Mouse (Mus musculus) gastrocnemius, postnatal 10 days (tissue): ENCODE results near the gene Grrp1. TPM values are rescaled to one million over a fixed set of nuclear protein-coding genes. Genes with fewer than 3 reads are reported as not detected.

Experiments
- DNase-seq: peaks from one replicate; pipeline ENCODE4 v3.0.0; 2021; ENCODE audit warnings: mixed read lengths
- total RNA-seq, 2 experiments: library from RNA; stranded (reverse); gene quantifications; 2 replicates each; pipeline ENCODE4 v1.2.3; 2021

The Grrp1 gene
- total RNA-seq, 2 experiments from 2014 or later, result 5.1 to 6.0 TPM

DNA sequence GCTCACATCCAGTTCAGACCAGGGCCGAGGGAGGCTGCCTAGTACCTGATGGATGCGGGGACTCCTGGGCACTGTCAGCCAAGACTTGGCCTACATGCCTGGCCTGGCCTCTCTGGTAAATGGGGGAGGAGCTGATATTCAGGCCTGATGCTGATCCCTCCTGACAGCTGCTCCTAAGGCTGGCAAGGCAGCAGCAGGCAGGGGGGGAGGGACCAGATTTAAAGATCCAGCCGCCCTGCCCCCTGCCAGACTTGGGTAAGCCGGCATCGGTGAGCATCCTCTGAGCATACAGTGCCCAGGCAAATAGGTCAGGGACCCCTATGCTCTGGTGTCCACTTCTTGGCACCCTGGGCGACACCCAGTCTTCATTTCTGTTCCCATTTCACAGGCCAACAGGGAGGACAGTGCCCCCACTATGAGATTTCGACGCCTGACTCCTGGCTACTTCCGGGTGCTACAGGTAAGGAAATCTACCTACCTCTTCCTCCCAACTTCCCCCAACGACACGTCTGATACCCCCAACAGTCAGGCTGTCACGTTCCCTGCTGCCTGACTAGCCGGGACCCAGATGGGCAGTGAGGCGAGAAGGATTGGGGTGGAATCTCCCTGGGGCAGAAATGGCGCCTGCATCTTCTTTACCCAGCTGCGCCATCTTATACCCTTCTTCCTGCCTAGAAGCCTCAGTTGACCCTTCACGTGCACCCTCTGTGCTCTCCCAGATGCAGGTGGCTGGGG, 10.2 kb downstream of the Grrp1 start, which contains the start of gene E130218I03Rik:
E130218I03Rik (plus strand) TSS at position 147 of the 735 bp plus-strand sequence.
- DNase-seq, result no peak

DNA sequence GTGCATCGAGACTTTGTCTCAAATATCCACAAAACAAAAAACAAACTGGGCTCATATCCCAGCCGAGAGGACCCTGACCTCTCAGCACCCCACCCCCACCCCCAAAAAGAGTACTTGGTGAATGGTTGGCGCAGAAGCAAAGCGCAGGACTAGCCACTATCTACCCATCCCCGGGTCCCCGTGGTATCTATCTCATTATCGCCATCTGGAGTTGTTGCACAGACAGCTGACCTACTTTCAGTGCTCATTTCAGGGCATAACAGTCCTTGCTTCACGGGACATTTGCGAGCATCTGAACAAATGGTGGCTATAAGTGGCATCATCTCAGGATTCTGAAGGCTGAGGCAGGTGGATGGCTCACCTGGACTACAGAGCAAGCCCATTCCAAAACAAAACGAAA, 15.2 kb downstream of the Grrp1 start:
- DNase-seq, result no peak

DNA sequence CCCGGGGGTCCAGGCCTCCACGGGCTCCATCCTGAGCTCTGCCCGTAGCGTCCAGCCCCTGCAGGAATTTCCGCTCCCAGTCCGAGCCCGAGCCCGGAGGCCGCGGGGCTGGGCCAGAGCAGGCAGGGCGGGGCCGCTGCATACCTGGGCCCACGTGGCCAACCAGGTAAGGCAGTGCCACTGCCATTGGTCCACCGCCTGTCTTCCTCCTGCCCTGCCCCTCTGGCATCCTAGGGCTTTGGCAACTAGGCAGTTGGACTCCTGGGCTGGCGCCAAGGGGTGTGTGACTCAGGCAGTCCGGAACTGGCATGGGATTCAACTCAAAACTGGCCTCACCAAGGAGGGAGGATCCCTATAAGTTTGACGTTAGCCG, 15.6 kb downstream of the Grrp1 start, which contains the start of gene Cnksr1:
Cnksr1 (minus strand) TSS at position 121 of the 373 bp plus-strand sequence.
- DNase-seq, result peak; percentile 77

DNA sequence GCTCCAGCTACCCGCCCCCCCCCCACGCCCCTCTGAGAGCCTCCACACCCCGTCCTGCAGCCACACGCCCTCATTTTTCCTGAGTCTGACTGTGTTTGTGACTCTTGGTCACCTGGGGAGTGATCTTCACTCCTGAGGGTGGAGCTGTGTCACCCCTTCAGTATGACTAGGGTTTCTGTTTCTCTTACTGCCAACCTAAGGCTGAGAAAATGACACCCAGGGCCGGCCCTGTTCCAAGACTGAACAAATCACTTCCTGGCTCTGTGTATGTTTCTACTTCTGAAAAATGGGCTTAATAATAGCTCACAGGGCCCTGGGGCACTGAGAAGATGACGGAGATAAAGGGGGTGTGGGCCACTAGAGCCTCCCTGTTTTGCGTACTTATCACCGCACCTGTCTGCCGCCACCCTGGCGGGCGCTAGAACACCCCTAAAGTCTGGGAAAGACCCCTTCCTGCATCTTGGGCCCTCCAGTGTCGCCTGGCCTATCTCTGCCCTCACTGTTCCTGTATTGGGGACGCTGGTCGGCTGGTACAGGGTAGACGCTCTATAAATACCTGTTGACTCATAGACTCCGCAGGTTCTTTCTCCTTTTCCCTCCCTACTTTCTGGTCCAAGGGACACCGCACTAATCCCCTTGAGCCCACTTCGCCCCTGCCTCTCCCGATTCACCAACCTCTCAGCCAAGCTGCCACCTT, 16.2 kb downstream of the Grrp1 start:
- no peak for DNase-seq

DNA sequence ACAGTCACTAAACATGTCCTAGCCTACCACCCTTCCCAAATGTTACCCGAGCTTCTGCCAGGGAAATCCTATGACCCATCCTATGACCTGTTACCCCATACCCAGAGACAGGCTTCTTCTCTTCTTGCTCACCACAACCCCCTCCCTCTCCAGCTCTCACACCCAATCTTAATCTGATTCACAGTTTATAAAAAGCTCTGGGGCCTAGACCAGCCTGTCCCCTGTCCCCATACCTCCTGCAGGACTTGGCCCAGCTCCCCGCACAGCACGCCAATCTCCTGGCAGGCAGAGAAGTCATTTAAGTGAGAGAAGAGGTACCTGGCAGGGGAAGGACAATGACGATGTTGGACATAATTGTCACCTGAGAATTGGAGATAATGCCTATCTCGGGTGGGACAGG, 19.0 kb downstream of the Grrp1 start:
- DNase-seq, result no peak

DNA sequence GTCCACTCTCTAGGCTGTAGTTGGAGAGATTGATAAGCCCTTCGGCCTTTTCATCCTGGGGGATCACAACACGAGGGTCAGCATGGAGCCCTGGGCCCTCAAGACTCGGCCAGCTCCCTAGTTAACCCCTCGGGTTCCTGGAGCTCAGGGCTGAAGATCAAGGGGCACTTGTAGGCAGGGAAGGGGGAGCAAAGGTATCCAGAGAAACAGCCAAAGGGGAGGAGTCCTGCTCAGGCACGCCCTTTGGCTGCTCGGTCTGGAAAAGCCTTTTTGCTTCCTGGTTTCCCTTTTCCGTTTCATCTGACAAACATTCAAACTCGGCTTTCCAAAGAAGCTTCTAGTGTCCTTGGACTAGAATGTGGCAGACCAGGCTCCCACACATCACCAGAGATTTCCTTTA, 23.5 kb downstream of the Grrp1 start:
- no peak for DNase-seq

DNA sequence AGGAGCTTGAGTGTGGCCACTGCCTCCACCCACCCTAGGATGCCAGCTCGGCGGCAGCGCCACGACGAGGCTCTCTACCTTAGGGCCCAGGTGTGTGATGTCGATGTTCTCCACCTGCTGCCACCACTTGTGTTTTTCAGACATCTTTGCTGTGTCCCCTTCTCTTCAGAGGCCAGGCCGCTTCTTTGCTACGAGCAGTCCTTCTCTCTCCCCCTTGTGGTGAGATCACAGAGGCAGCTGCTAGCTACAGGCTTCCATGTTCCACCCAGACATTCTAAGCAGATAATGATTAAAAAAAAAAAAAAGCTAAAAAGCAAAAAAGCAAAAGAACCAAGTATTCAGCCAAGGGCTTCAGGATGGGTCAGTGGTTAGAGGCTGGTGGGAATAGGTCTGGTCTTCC, 26.7 kb downstream of the Grrp1 start, which contains the start of gene Catsper4:
Catsper4 (minus strand) TSS at position 190 of the 400 bp plus-strand sequence.
- no peak for DNase-seq

DNA sequence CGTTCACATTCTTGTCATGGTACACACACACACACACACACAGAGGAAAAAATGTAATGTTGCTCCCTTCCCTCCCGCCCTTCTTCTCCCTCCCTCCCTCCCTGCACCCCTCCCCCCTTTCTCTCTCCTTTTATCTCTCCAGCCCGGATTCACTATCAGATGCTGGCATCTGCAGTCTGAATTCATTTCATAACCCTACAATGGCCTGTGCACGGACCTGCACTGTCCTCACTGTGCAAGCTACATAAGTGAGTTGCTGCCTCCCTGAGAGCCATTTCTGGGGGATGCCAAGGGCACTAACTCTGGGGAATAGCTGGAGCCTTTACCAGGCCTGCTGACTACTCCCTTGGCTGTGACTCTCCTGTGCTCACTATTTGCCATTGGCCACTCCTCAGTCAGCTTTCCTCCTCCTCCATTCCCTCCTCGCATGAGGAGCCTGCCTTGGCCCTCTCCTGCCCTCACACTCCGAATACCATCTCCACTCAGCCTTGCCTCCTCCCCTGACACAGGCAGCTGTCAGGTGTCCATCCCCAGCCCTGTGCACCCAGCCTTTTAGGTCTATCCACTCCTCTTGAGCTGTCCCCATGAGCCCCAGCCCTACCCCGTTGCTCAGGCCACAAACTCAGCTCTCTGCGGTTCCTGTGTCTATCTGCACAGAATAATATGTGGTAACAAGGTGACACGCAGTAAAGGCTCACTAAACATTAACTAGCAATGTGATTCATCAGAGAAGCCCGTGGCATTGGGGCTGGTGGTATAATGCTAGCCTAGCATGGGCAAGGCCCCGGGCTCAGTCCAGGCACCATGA, 30.9 kb downstream of the Grrp1 start:
- no peak for DNase-seq

DNA sequence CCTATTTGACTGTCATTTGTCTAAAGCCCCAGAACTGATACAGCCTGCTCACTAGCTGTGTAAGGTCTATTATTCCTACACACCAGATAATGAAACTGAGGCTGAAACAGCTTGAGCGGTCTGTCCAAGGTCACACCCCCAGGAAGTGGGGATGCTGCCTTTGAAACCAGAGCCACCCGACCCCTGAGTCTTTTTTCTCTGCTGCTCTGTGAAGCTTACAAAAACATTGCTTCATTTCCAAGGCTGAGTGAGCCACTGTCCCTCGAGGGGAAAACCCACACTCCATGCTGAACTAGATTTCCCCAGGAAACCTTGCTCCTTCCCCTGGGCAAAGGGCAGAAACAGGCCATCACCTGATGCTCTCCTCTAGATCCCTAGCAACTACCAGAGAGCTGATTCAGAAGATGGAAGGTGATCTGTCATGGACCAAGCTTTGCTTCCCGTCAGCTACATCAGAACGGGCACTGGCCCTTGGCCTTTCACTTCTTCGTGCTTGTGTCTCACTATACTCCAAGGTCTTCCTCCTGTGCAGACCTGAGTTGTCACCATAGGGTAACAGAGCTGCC, 47.3 kb downstream of the Grrp1 start:
- DNase-seq, result no peak

DNA sequence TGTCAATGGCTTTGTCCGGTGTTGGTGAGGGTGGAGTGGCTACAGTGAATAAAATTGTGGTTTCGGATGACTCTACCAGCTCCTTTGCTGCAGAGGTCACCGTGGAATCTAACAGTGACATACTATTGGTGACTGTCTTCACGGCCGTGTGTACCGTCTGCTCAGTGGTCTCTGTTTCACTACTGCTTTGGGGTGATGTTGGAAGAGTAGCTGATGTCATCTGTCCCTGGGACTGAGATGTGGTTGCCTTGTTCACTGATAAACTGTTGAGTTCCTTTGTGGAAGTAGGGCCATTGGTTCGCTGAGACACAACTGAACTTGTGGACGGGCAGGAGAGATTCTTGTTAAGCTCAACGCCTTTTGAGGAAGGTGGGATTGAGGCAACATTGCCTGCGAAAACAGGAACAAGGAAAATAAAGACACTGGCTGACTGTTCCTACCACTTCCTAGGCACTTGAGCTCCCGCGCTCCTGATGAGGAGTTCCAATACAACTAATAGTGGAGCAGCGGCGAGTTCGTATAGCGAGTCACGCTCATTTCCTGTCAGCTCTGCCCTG, 50.5 kb downstream of the Grrp1 start:
- no peak for DNase-seq

DNA sequence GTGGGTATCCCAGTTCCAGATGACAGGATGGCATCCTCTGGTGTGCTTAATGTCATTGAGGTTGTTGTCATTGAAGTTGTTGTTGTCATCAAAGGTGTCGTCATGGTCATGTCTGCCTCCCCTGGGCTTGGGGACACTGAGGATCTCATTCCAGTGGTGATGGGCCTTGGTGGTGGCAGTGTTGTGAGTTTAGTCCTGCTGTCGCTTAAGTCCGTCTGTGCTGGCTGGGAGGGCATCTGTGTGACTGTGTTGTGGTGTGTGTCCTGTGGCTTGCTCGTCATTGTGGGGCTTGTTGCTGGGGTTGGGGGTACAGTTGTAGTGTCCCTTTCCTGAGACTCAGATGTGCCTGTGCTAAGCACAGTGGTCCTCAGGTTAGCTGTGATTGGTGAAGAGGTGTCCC, 51.0 kb downstream of the Grrp1 start, which contains the start of gene Gm7534:
Gm7534 (minus strand) TSS at position 101 of the 400 bp plus-strand sequence.
- no peak for DNase-seq

Other genes with a start within 250 kb of the Grrp1 start
- gene Lin28a, start 235.3 kb downstream of the Grrp1 start, total RNA-seq, result 1 to 10 TPM; 1.7 to 2.8 TPM
- not detected for gene Zfp683, start 200.3 kb downstream of the Grrp1 start, total RNA-seq
- not detected for gene Crybg2, start 193.3 kb downstream of the Grrp1 start, total RNA-seq
- 1 to 10 TPM in 1 of 2 experiments, under 1 TPM in 1; 0.70 to 2.1 TPM for gene Cd52, start 159.0 kb downstream of the Grrp1 start, total RNA-seq
- gene Ubxn11, start 151.5 kb downstream of the Grrp1 start, total RNA-seq, result 1 to 10 TPM in 1 of 2 experiments, under 1 TPM in 1; 0.73 to 1.7 TPM
- 10 to 100 TPM; 44.9 to 59.6 TPM for gene Sh3bgrl3, start 125.3 kb downstream of the Grrp1 start, total RNA-seq
- 10 to 100 TPM; 50.5 to 55.0 TPM for gene Cep85, start 67.0 kb downstream of the Grrp1 start, total RNA-seq
- gene Gm7534, start 51.1 kb downstream of the Grrp1 start, total RNA-seq, result not detected
- gene Catsper4, start 26.7 kb downstream of the Grrp1 start, total RNA-seq, result 1 to 10 TPM in 1 of 2 experiments, not detected in 1; 1.1 TPM
- gene Cnksr1, start 15.7 kb downstream of the Grrp1 start, total RNA-seq, result 1 to 10 TPM; 3.3 to 5.2 TPM
- not detected for gene E130218I03Rik, start 10.4 kb downstream of the Grrp1 start, total RNA-seq
- gene Zfp593, start 8.5 kb downstream of the Grrp1 start, total RNA-seq, result 1 to 10 TPM; 3.4 to 4.3 TPM
- gene Gm30191, start 7.2 kb downstream of the Grrp1 start, total RNA-seq, result not detected
- 1 to 10 TPM; 5.8 to 8.4 TPM for gene Pdik1l, start 33.8 kb upstream of the Grrp1 start, total RNA-seq
- 100 to 1,000 TPM in 1 of 2 experiments, 10 to 100 TPM in 1; 78.5 to 107 TPM for gene Trim63, start 61.0 kb upstream of the Grrp1 start, total RNA-seq
- under 1 TPM; 0.29 to 0.66 TPM for gene Slc30a2, start 89.1 kb upstream of the Grrp1 start, total RNA-seq
- gene Extl1, start 129.7 kb upstream of the Grrp1 start, total RNA-seq, result 10 to 100 TPM; 24.7 to 27.4 TPM
- 1 to 10 TPM; 2.4 to 2.9 TPM for gene Pafah2, start 142.2 kb upstream of the Grrp1 start, total RNA-seq
- gene Stmn1, start 214.2 kb upstream of the Grrp1 start, total RNA-seq, result 10 to 100 TPM; 71.2 to 74.5 TPM
- gene Paqr7, start 242.6 kb upstream of the Grrp1 start, total RNA-seq, result 1 to 10 TPM; 6.5 to 6.8 TPM